Mouse (Mus musculus): ENCODE measurements around the gene Bhmt2.

Gene Bhmt2

DNA sequence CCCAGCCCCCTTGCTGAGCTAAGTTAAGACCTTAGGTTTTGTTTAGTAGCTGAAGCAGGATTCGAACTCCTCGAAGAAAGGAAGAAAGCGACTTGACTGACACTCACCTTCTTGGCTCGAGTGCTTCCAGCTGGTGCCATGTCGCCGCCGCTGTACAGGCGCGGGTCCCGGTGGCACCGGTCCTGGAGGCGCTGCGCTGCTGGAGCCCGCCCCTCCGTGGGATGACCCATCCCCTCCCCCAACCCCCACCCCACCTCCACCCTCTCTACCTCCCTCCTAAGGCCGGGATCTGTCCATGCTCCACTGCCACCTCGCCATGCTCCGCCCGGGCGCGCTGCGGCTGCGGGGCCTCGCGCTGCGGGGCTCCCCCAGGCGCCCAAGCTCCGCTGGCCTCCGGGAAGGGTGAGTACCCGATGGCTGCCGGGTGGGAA lies at the start of gene Bhmt2, which contains the start of gene Dmgdh:
TSS of gene Bhmt2 (minus strand) at position 172 of the 431 bp plus-strand sequence.
TSS of gene Dmgdh (plus strand) at position 303 of the 431 bp plus-strand sequence.
- no peak for DNase-seq (ENCODE audit: low spot score in 2 of 2)

GRCm38 (mm10) chr13:93723455-93723854 lies 49.4 kb upstream of the Bhmt2 start:
- no peak for DNase-seq (ENCODE audit: low spot score in 2 of 2)

- peak in 1 of 2 experiments; percentile 43 for DNase-seq (ENCODE audit: low spot score in 2 of 2)
Observed at GRCm38 (mm10) chr13:93721916-93722315, 47.8 kb upstream of the Bhmt2 start.

DNA sequence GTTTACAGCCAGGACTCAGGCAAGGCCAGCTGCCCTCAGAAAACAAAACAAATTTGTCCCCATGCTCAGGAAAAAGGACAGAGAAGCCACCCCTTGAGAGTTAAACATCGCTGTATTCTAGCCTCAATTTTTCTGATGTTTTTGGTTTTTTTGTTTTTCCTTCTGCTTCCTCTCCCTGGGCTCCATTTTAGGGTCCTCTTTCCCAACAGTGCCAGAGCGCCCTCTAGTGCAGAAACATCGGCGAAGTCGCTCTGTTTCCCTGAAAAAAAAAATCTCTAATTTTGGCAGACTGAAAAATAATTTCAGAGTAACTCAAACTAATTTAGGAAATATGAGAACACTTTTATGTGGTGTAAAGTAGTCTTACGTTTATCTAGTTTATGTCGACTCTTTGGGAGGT lies 44.8 kb upstream of the Bhmt2 start:
- DNase-seq (ENCODE audit: low spot score in 2 of 2): peak; percentile 56 to 62

- DNase-seq (ENCODE audit: low spot score in 2 of 2): no peak
Observed at GRCm38 (mm10) chr13:93717113-93717512, 43.0 kb upstream of the Bhmt2 start.

DNA sequence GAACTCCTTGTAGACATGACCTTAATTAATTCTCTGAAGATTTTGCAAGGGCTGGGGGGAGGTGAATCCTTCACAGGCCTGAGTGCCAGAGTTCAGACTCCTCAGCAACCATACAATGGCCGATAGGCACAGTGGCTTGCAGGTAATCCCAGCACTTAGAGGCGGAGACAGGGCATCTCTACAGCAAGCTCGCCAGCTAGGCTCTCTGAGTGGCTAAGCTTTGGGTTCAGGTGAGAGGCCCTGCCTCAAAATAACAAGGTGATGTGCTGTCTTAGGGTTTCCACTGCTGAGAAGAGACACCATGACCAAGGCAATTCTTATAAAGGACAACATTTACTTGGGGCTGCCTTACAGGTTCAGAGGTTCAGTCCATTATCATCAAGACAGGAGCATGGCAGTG lies 39.7 kb upstream of the Bhmt2 start:
- no peak for DNase-seq (ENCODE audit: low spot score in 2 of 2)

- DNase-seq (ENCODE audit: low spot score in 2 of 2): no peak
Observed at GRCm38 (mm10) chr13:93712362-93712761, 38.3 kb upstream of the Bhmt2 start.

DNA sequence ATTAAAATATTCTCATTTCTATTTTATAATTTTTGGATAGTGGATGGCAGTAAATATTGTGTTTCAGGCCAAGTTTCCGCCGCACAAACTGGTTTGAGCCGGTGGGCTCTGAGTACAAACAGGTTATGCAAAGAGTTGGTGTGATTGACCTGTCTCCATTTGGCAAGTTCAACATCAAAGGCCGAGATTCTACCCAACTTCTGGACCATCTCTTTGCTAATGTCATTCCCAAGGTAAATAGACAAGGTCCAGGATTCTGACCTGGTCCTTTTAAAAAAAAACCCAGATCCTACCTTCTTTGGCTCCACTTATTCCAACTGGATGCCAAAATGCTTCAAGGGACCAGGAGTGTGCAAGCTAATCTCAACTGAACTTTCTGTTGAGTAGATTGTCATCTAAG lies 37.1 kb upstream of the Bhmt2 start:
- no peak for DNase-seq (ENCODE audit: low spot score in 2 of 2)

GRCm38 (mm10) chr13:93710325-93710724 lies 36.2 kb upstream of the Bhmt2 start:
- no peak for DNase-seq (ENCODE audit: low spot score in 2 of 2)

DNA sequence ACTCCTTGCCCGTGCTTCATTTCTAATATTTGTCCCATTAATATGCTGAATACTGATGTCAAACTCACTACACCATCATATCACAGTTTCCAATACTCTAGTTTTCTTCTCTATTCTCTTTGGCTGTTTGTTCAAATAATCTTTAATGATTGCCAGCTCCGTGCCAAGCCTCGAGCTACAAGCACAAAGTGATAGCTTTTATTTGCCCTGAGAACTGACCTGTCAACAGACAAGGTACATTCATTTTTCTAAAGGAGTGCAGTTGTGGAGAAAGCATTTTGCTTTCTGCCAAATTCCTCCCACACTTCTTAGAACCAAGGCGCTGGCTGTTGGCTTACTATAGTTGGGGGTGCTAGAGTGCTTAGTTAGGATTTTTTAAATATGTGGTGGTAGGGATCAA lies 33.2 kb upstream of the Bhmt2 start:
- DNase-seq (ENCODE audit: low spot score in 2 of 2): no peak

- no peak for DNase-seq (ENCODE audit: low spot score in 2 of 2)
Observed at GRCm38 (mm10) chr13:93705697-93706096, 31.6 kb upstream of the Bhmt2 start.

DNA sequence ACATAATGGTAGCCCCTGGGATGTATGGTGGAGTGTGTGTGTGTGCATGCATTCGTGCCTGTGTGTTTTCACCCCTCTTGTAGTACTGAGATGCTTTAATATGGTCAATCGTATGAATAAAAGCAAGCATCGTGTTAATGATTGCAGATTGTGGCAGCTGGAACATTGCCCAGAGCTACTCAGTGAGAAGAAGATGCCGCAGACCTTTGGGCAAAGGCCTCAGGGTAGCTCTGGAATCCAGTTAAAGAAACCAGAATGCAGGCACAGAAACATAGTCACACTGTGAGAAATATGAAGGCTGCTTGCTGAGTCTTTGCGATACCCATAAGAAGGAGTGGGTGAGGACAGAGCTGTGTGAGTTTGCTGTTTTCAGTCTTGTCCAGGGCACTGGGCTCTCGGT lies 24.8 kb upstream of the Bhmt2 start:
- no peak for DNase-seq (ENCODE audit: low spot score in 2 of 2)

DNA sequence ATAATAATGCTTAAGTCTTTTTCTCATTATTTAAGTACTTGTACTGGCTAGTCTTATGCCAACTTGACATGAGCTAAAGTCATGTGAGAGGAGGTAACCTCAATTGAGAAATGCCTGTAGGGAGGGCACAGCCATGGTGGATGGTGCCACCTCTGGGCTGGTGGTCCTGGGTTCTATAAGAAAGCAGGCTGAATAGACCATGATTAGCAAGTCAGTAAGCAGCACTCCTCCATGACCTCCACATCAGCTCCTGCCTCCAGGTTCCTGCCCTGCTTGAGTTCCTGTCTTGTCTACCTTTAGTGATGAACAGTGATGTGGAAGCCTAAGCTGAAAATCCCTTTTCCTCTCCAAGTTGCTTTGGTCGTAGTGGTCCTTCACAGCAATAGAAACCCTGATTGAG lies 16.7 kb upstream of the Bhmt2 start:
- DNase-seq (ENCODE audit: low spot score in 2 of 2): no peak

GRCm38 (mm10) chr13:93689566-93689965 lies 15.5 kb upstream of the Bhmt2 start:
- DNase-seq (ENCODE audit: low spot score in 2 of 2): no peak

DNA sequence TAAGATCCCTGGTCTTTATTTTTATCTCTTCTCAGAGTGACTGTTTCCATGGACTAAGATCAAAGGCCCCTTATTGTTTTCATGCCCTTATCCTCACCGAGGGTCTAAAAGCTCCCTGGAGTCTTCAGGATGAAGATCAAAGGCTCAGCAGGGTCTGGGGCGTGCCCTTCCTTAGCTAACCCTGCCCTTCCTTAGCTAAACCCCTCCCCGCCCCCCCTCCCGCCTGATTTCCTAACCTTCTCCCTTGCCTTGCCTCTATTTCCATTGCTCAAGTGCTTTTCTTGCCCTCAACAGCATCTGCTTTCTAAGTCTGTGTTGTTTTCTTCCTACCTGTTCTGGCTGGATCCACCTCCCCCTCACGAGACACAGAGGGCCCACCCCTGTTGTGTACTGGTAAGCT lies 13.2 kb upstream of the Bhmt2 start:
- no peak for DNase-seq (ENCODE audit: low spot score in 2 of 2)

GRCm38 (mm10) chr13:93685226-93685625 lies 11.1 kb upstream of the Bhmt2 start:
- DNase-seq (ENCODE audit: low spot score in 2 of 2): no peak

DNA sequence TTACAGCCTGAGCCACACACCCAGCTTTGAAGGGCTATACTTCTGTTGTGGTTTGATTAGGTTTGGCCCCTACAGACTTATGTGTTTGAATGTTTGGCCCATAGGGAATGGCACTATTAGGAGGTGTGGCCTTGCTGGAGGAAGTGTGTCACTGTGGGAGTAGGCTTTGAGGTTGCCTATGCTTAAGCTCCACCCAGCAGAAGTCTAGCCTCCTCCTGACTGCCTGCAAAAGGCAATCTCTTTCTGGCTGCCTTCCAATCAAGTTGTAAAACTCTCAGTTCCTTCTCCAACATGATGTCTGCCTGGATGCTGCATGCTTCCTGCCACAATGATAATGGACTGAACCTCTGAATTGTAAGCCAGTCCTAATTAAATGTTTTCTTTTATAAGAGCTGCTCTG lies 9.2 kb upstream of the Bhmt2 start:
- DNase-seq (ENCODE audit: low spot score in 2 of 2): no peak

- DNase-seq (ENCODE audit: low spot score in 2 of 2): peak; percentile 25 to 28
Observed at GRCm38 (mm10) chr13:93676864-93677263, 2.8 kb upstream of the Bhmt2 start.

DNA sequence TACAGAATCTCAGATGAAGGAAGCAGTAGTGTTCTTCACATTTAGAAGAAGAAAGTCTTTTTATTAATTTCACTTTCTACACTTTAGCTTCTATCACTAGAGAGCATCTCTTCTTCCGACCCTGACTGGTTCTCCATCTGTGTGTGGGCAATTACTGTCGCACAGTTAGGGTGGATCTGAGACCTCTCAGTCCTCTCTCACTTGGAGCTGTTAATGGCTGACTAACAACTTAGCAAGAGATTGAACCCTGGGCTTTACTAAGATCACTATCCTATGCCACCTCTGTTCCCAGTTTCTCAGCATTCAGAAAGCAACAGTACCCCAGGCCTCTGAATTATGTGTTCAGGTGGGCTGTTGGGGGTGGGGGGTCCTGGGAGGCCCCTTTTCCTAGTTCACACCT lies 806 bp downstream of the Bhmt2 start:
- no peak for DNase-seq (ENCODE audit: low spot score in 2 of 2)

DNA sequence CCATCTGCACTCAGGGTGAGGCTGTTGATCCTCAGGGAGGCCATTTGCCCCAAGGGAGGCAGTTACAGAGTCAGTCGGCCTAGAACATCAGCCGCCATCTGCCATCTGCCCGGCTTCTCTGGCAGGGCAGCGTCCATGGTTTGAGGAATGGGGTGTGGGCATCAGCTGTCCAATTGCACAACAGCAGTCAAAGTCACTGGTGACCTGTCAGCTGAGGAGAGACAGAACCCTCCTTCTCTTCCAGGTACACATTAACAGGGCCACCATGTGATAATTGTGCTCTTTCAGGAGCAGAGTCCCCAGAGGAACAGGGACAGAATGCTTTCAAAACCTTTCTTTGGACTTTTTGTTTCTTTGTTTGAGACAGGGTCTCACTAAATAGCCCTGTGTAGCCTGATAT lies 1.7 kb downstream of the Bhmt2 start:
- DNase-seq (ENCODE audit: low spot score in 2 of 2): no peak

DNA sequence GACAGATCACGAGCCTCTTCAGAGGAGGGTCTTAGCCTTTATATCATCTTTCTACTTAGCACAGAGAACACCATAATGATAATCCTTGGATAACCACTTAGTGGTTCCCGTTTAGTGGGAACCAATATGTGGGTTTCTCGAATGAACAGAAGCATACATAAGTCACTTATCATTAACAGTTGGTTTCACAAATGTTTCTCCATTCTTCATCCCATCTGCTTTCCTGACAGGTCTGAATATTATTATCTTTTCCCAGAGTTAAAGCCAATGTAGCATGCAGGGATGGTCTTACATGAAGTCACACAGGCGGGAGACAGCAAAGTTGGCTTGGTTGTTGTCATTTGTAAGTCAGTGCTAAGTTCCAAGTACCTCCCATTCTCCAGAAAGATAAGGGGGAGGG lies 6.5 kb downstream of the Bhmt2 start:
- DNase-seq (ENCODE audit: low spot score in 2 of 2): no peak

GRCm38 (mm10) chr13:93657941-93658340 lies 16.2 kb downstream of the Bhmt2 start:
- DNase-seq (ENCODE audit: low spot score in 2 of 2): no peak

- DNase-seq (ENCODE audit: low spot score in 2 of 2): no peak
Observed at GRCm38 (mm10) chr13:93653382-93653781, 20.7 kb downstream of the Bhmt2 start.

DNA sequence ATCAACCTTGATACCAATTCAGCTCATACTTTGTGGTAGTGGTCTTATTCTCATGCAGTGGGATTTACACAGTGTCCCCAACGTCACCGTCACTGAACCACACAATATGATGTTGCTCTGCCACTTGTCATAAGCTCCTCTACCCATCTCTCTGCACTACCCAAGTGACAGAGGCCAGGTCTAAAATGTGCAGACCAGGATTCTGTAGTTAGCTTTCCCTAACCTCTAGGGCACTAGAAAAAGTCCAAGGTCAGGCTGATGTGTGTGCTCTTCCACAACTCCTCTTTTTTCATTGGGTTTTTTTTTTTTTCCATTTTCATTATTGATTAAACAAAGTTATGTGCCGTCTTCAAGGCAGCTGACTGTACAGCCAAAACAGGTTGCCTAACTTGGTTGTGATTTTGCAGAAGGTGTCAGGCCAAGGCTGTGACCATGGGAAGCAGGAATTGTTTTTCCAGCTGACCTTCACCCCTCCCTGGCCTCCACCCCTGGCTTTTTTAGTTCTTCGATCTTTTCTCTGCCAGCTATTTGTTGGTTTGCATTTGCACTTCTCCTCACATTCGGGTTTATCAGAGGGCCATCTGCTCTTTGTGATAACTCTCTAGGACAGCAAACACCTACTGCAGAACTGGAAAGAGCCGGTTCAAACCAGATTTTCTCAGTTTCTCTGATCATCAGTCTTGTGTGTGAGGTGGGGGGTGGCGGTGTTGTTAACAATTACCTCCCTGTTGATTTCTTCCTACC lies 25.5 kb downstream of the Bhmt2 start:
- DNase-seq (ENCODE audit: low spot score in 2 of 2): no peak

Data from frontal cortex, postnatal 36 days (tissue).